Mouse (Mus musculus) limb, embryonic 13.5 days (tissue): ENCODE results near the gene Topaz1. TPM values are rescaled to one million over a fixed set of nuclear protein-coding genes. Genes with fewer than 3 reads are reported as not detected.
"Not testable (repeated sequence)": the region's sequence is repeated elsewhere in the genome, so short reads cannot be mapped to it uniquely, and the experiment has no call there.

Experiments
- ATAC-seq: fragments of 200-750 bp; cut with Nextera tagmentation; 2 replicates; pipeline ENCODE4 v1.8.0; 2017; ENCODE audit warnings: low read depth, moderate number of reproducible peaks, moderate TSS enrichment; ENCODE audit not compliant: low FRiP score
- H3K27ac ChIP-seq: fragments of 300-500 bp; sonication (generic); 2 replicates; pipeline ENCODE4 v1.5.1; 2015; ENCODE audit warnings: inconsistent platforms, mild to moderate bottlenecking, moderate library complexity
- H3K27me3 ChIP-seq: fragments of 300-500 bp; sonication (generic); 2 replicates; pipeline ENCODE4 v1.6.1; 2015; ENCODE audit warnings: mild to moderate bottlenecking, inconsistent platforms
- H3K36me3 ChIP-seq: fragments of 300-500 bp; sonication (generic); 2 replicates; pipeline ENCODE4 v1.6.1; 2015; ENCODE audit warnings: inconsistent platforms, mild to moderate bottlenecking, moderate library complexity
- H3K4me1 ChIP-seq: fragments of 300-500 bp; sonication (generic); 2 replicates; pipeline ENCODE4 v1.6.1; 2015; ENCODE audit warnings: inconsistent platforms
- H3K4me2 ChIP-seq: fragments of 300-500 bp; sonication (generic); replicated peaks from 2 replicates; pipeline ENCODE4 v1.6.1; 2015; ENCODE audit warnings: inconsistent platforms, mild to moderate bottlenecking, moderate library complexity
- H3K4me3 ChIP-seq: fragments of 300-500 bp; sonication (generic); 2 replicates; pipeline ENCODE4 v1.5.1; 2015; ENCODE audit warnings: moderate library complexity, mild to moderate bottlenecking, inconsistent platforms
- H3K9ac ChIP-seq: fragments of 300-500 bp; sonication (generic); 2 replicates; pipeline ENCODE4 v1.6.1; 2015; ENCODE audit warnings: mild to moderate bottlenecking, inconsistent platforms
- H3K9me3 ChIP-seq: fragments of 300-500 bp; sonication (generic); 2 replicates; pipeline ENCODE4 v1.6.1; 2016; ENCODE audit warnings: inconsistent platforms
- WGBS: fragments of 180-500 bp; shearing (Covaris S2); methylation state at CpG from one replicate; pipeline ENCODE4 v1.1.7; 2015; 5-methylcytosine and 5-hydroxymethylcytosine counted together
- polyA plus RNA-seq: library from polyadenylated mRNA; unstranded; fragments of >200 nt; fragmentation: Nextera tagmentation; extraction: Ambion mirVana; gene quantifications from 2 replicates; pipeline ENCODE4 v1.2.1, GENCODE M21; 2015

The Topaz1 gene
- polyA plus RNA-seq, 1 experiment from 2014 or later, result not detected

DNA sequence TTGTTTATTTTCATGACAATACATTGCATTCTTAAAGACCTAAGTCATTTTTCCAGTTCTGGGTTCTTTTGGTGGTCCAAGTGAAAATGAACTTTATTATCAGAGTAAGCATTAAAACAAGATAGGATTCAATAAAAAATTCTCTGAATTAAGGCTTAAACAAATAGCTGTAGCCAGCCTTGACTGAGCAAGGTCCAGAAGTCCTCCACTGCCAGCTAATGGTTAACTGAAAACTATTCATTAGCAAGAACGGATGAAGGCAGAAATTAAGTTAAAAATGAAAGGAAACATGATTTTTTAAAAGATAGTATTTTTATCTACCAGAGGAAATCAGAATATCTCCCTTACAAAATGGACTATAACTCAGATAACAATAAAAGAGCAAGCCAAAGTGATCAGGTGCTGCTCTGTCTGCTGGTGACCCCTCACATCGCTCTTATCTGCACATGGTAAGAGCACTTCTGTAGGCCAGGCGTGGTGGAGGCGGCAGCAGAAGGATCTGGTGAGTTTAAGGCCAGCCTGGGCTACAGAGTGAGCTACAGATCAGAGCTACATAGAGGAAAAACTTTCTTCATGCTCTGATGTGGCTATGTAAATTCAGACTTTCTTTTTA, 68.2 kb downstream of the Topaz1 start:
- Histone ChIP-seq H3K4me1 (no peaks in the 10 kb centered on the region), H3K27ac (no peak overlapping the region), H3K36me3 (peaks cover 29% of the 10 kb centered on the region), H3K4me3 (no peak overlapping the region), H3K27me3 (no peaks in the 10 kb centered on the region), H3K4me2 (no peak overlapping the region), H3K9me3 (no peaks in the 10 kb centered on the region), H3K9ac (no peak overlapping the region)
- ATAC-seq, result no peak
- WGBS, result 87% methylated on average over 4 of the region's 4 CpGs

GRCm38 (mm10) chr9:122823374-122824017, 76.3 kb downstream of the Topaz1 start:
- WGBS, result 84% methylated on average over 5 of the region's 5 CpGs
- H3K36me3 ChIP-seq, result peaks cover 71% of the 10 kb centered on the region

GRCm38 (mm10) chr9:122826743-122827142, 79.6 kb downstream of the Topaz1 start:
- WGBS, result 93% methylated on average over 4 of the region's 4 CpGs

More at GRCm38 (mm10) chr9:122823374-122824017, 76.3 kb downstream of the Topaz1 start:
- no peak overlapping the region for H3K4me2 ChIP-seq
- no peak overlapping the region for H3K4me3 ChIP-seq
- H3K27me3 ChIP-seq, result no peaks in the 10 kb centered on the region
- H3K9me3 ChIP-seq, result no peaks in the 10 kb centered on the region
- H3K27ac ChIP-seq, result no peak overlapping the region
- no peak for ATAC-seq
- no peak overlapping the region for H3K9ac ChIP-seq
- H3K4me1 ChIP-seq, result no peaks in the 10 kb centered on the region

DNA sequence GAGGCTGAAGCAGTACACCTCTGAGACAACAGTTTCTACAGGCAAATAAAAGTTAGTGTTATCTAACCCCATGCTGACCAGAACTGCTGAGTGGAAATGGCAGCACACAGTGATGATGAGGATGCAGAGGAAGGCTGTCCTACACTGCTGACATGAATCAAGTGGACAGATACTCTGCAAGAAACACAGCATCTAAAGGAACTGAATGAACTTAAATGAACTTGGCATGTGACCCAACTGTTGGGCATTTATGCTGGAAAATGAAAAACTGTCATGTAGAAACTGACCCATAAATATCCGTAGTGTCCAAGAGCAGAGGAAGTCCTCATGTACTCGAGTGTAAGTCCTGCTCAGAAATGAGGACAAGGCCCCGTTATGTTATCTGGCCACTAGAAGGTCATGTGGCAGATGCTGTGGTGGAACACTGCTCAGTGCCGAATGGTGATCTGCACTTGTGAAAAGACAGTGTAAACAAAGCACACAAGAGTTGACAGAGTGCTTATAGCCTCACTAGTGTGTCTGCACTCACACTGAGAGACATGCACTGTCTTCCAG, 82.8 kb downstream of the Topaz1 start:
- no peak for ATAC-seq

More at GRCm38 (mm10) chr9:122826743-122827142, 79.6 kb downstream of the Topaz1 start:
- H3K4me3 ChIP-seq, result no peak overlapping the region
- H3K9me3 ChIP-seq, result no peaks in the 10 kb centered on the region
- H3K27me3 ChIP-seq, result no peaks in the 10 kb centered on the region
- H3K27ac ChIP-seq, result no peak overlapping the region
- ATAC-seq, result no peak
- no peak overlapping the region for H3K4me2 ChIP-seq
- H3K9ac ChIP-seq, result no peak overlapping the region
- H3K4me1 ChIP-seq, result no peaks in the 10 kb centered on the region
- H3K36me3 ChIP-seq, result peaks cover 78% of the 10 kb centered on the region

GRCm38 (mm10) chr9:122836126-122836525, 89.0 kb downstream of the Topaz1 start:
- no peaks in the 10 kb centered on the region for H3K27me3 ChIP-seq
- 39% methylated on average over 9 of the region's 9 CpGs for WGBS
- peak overlapping the region; percentile 63 for H3K27ac ChIP-seq
- peak; percentile 25; the same call in 1 of the 2 replicates for ATAC-seq
- peaks cover 22% of the 10 kb centered on the region for H3K36me3 ChIP-seq
- peaks cover 27% of the 10 kb centered on the region for H3K4me1 ChIP-seq
- no peak overlapping the region for H3K4me3 ChIP-seq
- no peaks in the 10 kb centered on the region for H3K9me3 ChIP-seq
- H3K4me2 ChIP-seq, result peak overlapping the region; percentile 39; the same call in 1 of the 2 replicates
- H3K9ac ChIP-seq, result no peak overlapping the region

More for the DNA sequence above, 82.8 kb downstream of the Topaz1 start:
- Histone ChIP-seq H3K4me3 (no peak overlapping the region), H3K9ac (no peak overlapping the region), H3K36me3 (peaks cover 70% of the 10 kb centered on the region), H3K4me1 (no peaks in the 10 kb centered on the region), H3K9me3 (no peaks in the 10 kb centered on the region), H3K27me3 (no peaks in the 10 kb centered on the region), H3K4me2 (no peak overlapping the region), H3K27ac (no peak overlapping the region)
- WGBS, result 76% methylated on average over 4 of the region's 4 CpGs

- Histone ChIP-seq H3K27me3 (no peaks in the 10 kb centered on the region), H3K27ac (peak overlapping the region; percentile 80), H3K4me2 (peak overlapping the region; percentile 39), H3K9me3 (no peaks in the 10 kb centered on the region), H3K36me3 (peaks cover 19% of the 10 kb centered on the region), H3K4me3 (no peak overlapping the region), H3K4me1 (peaks cover 27% of the 10 kb centered on the region), H3K9ac (no peak overlapping the region)
- ATAC-seq, result peak; percentile 88
- WGBS, result 21% methylated on average over 6 of the region's 6 CpGs
Measured at GRCm38 (mm10) chr9:122836790-122837189, 89.6 kb downstream of the Topaz1 start.

DNA sequence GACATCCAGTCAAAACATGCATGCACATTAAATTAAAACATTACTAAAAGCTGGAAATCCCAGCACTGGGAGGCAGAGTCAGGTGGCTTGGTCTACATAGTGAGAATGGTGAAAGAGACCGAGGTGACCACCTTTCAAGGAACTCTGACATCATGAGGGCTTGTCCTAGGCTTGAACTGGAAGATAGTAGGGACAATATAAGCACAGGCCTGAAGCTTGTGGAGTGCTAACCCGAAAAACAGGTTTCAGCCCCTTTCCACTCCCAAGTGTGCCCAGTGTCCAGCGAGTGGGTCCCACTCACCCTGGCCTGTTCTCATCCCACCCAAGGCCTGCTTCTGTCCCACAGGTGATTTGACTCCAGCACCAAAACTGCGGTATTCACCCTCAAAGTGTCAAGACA, 90.1 kb downstream of the Topaz1 start:
- Histone ChIP-seq H3K27me3 (no peaks in the 10 kb centered on the region), H3K36me3 (peaks cover 19% of the 10 kb centered on the region), H3K4me1 (peaks cover 27% of the 10 kb centered on the region), H3K4me2 (peak overlapping the region; percentile 39), H3K27ac (peak overlapping the region; percentile 80), H3K9me3 (no peaks in the 10 kb centered on the region), H3K9ac (no peak overlapping the region), H3K4me3 (no peak overlapping the region)
- peak; percentile 53 for ATAC-seq
- 80% methylated on average over 4 of the region's 4 CpGs for WGBS

DNA sequence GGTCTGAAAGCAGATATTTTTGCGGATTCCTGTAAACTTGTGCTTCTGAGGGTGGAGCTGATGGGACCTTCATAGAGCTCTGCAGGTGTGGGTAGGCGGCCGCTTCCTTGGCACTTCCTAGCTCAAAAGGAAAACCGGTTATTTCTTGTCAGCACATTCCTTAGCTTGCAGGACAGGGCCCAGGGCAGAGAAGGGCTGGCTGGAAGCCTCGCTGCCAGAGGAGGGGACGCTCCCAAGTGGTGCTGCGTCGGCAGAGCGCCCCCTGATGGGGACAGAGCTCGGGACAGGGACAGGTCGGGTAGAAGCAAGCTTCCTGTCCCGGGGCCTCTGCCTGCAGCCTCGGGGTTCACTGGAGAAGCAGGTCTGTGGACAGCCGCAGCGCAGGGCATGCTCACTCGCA, 90.5 kb downstream of the Topaz1 start:
- 25% methylated on average over 16 of the region's 16 CpGs for WGBS
- Histone ChIP-seq H3K4me1 (peaks cover 27% of the 10 kb centered on the region), H3K9ac (no peak overlapping the region), H3K27me3 (no peaks in the 10 kb centered on the region), H3K9me3 (no peaks in the 10 kb centered on the region), H3K4me2 (peak overlapping the region; percentile 34), H3K4me3 (no peak overlapping the region), H3K36me3 (peaks cover 16% of the 10 kb centered on the region), H3K27ac (peak overlapping the region; percentile 80)
- ATAC-seq, result no peak

DNA sequence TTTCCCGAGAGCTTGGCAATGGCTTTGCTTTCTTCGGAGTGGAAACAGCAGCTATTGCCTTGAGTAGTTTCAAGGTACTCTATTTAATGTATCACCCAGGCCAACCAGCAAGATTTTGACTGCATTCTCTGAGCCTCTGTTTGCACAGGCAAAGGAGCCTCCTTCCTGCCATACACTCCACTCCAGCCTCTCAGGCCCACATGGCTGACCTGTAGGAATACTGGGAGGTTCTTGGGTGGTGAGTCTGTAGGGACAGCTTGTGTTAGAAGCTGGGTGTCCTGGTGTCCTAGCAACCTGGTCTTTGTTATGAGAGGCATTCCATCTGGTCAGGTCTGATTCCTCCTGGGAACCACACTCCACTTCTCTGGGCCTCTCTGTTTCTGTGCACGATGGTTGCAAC, 96.6 kb downstream of the Topaz1 start, which contains the start of gene Gm35549:
Gene Gm35549, minus strand, starts transcription at position 276 of the 400 bp plus-strand sequence.
- H3K27ac ChIP-seq, result no peak within 1 kb of the TSS
- no peak within 1 kb of the TSS for H3K4me3 ChIP-seq
- H3K9me3 ChIP-seq, result peaks cover 5% of the 10 kb centered on the region; the same call in 1 of the 2 replicates
- WGBS, result 76% methylated on average over 3 of the region's 3 CpGs
- H3K4me2 ChIP-seq, result no peak within 1 kb of the TSS
- no peaks in the 10 kb centered on the region for H3K27me3 ChIP-seq
- no peaks in the 10 kb centered on the region for H3K4me1 ChIP-seq
- H3K9ac ChIP-seq, result no peak within 1 kb of the TSS
- no peak for ATAC-seq
- H3K36me3 ChIP-seq, result peaks cover 6% of the 10 kb centered on the region

GRCm38 (mm10) chr9:122845621-122846020, 98.5 kb downstream of the Topaz1 start:
- H3K36me3 ChIP-seq, result peaks cover 23% of the 10 kb centered on the region

GRCm38 (mm10) chr9:122846156-122846555, 99.0 kb downstream of the Topaz1 start:
- no peaks in the 10 kb centered on the region for H3K27me3 ChIP-seq
- ATAC-seq, result no peak
- peaks cover 5% of the 10 kb centered on the region; the same call in 1 of the 2 replicates for H3K9me3 ChIP-seq
- H3K36me3 ChIP-seq, result peaks cover 29% of the 10 kb centered on the region
- H3K4me3 ChIP-seq, result no peak overlapping the region
- no peak overlapping the region for H3K9ac ChIP-seq
- no peaks in the 10 kb centered on the region for H3K4me1 ChIP-seq
- no peak overlapping the region for H3K4me2 ChIP-seq
- H3K27ac ChIP-seq, result no peak overlapping the region

More at GRCm38 (mm10) chr9:122845621-122846020, 98.5 kb downstream of the Topaz1 start:
- H3K4me2 ChIP-seq, result no peak overlapping the region
- H3K4me3 ChIP-seq, result no peak overlapping the region
- no peak overlapping the region for H3K9ac ChIP-seq
- H3K4me1 ChIP-seq, result no peaks in the 10 kb centered on the region
- peaks cover 5% of the 10 kb centered on the region; the same call in 1 of the 2 replicates for H3K9me3 ChIP-seq
- H3K27me3 ChIP-seq, result no peaks in the 10 kb centered on the region
- no peak overlapping the region for H3K27ac ChIP-seq
- WGBS, result 85% methylated on average over 3 of the region's 3 CpGs
- ATAC-seq, result no peak

DNA sequence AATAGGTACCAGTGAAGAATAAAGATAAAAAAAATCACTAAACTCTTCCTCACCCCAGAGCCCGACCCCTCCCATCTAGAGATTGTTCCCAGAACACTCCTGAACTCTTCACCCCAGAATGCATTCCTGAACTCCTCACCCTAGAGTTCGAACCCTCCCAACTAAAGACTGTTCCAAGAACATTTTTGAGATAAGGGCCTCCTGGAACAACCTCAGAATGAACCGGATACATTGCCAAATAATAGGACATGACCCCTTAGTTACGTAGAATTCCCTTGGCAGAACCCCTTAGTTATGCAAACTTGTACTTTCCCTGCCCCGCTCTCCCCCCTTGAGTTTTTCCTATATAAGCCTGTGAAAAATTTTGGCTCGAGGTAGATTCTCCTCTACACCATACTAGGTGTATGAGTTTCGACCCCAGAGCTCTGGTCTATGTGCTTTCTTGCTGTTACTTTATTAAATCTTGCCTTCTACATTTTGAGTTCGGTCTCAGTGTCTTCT, 100.7 kb downstream of the Topaz1 start:
- H3K27me3 ChIP-seq, H3K4me1 ChIP-seq, H3K27ac ChIP-seq, H3K4me3 ChIP-seq, H3K9ac ChIP-seq, H3K9me3 ChIP-seq, ATAC-seq, H3K4me2 ChIP-seq: not testable (repeated sequence)
- WGBS, result 91% methylated on average over 7 of the region's 8 CpGs
- H3K36me3 ChIP-seq, result peaks cover 46% of the 10 kb centered on the region
